8 mouse cellular contexts compared by ENCODE assay signal in the genomic region with DNA sequence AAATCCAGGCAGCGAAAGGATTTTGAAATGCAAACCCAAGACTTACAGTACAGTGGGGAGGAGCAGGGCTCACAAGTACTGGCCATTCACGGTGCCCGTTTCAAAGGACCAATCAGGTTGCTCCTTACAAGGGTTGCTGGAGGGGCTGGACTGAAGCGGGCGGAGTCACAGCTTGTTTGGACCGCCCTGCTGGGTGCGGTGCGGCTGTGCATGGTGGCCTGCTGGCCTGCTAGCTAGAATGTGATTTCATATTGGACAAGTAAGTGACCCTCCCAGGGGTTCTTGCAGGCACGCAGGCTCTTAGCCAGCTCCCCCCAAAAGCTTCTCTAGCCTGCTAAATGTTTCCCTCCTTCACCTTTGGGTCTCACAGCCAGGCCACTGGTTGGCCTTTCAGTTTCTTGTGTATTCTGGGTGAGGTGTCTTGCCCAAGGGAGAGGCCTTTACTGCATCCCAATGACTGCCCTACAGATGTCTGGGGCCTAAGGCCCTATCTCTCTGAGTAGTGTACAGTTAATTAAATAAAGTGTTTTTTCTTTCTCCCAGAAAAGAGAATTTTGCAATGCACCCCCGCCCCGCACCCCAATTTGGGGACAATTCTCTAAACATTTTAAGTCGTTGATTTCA. TPM values are rescaled to one million over a fixed set of nuclear protein-coding genes. Genes with fewer than 3 reads are reported as not detected.
A peak's percentile ranks its signal among the peaks of the same experiment; 100 is the strongest.
DNase-seq lines count a peak whose midpoint lies in the region; ATAC-seq and TF ChIP-seq lines count a peak whose summit lies in the region.

A gene (plus strand): TSS at position 175 of the 624 bp plus-strand sequence.

- no peaks in the 10 kb centered on the region for H3K9me3 ChIP-seq in E14TG2a.4 (ENCODE audit: low read length)
- H3K9me3 ChIP-seq in forebrain, embryonic 13.5 days (replicated peaks): no peaks in the 10 kb centered on the region
- H3K9me3 ChIP-seq in heart, postnatal 0 days (replicated peaks; ENCODE audit: control insufficient read depth, low read length): no peaks in the 10 kb centered on the region
- no peaks in the 10 kb centered on the region for H3K9me3 ChIP-seq in liver, embryonic 14.5 days (ENCODE audit: control insufficient read depth, low read length)
- H3K9me3 ChIP-seq in stomach, embryonic 15.5 days: no peaks in the 10 kb centered on the region

- DNase-seq in cerebellum, adult 11 months: peak; percentile 93
- DNase-seq in heart, postnatal 0 days (ENCODE audit: low spot score): peak; percentile 98
- peak; percentile 97 to 98 for DNase-seq in kidney, postnatal 36 days
- DNase-seq in liver, embryonic 14.5 days (ENCODE audit: low read depth in 3 of 3, low spot score in 3 of 3): peak; percentile 77 to 81 (median 80)
- peak; percentile 95 for DNase-seq in neural tube, embryonic 10.5 days (ENCODE audit: extremely low spot score, low spot score)

- H3K36me3 ChIP-seq in E14TG2a.4 (ENCODE audit: insufficient read depth, low read length): no peaks in the 10 kb centered on the region
- H3K36me3 ChIP-seq in forebrain, embryonic 13.5 days (ENCODE audit: poor library complexity, severe bottlenecking): no peaks in the 10 kb centered on the region
- no peaks in the 10 kb centered on the region for H3K36me3 ChIP-seq in heart, postnatal 0 days (replicated peaks; ENCODE audit: control insufficient read depth, insufficient read depth, low read length)
- no peaks in the 10 kb centered on the region for H3K36me3 ChIP-seq in liver, embryonic 14.5 days (replicated peaks; ENCODE audit: control insufficient read depth, insufficient read depth, low read depth)
- no peaks in the 10 kb centered on the region for H3K36me3 ChIP-seq in stomach, embryonic 15.5 days

- no peak for TF ChIP-seq EP300 in heart, postnatal 0 days (IDR thresholded peaks at IDR 0.05; ENCODE audit: low read depth)
- no peak for TF ChIP-seq EP300 in liver, embryonic 14.5 days (IDR thresholded peaks at IDR 0.05; ENCODE audit: low read depth)

- peak within 1 kb of the TSS; percentile 61 for H3K9ac ChIP-seq in forebrain, embryonic 13.5 days
- peak within 1 kb of the TSS; percentile 55 for H3K9ac ChIP-seq in heart, postnatal 0 days (replicated peaks; ENCODE audit: low read depth, low read length)
- no peak within 1 kb of the TSS for H3K9ac ChIP-seq in liver, embryonic 14.5 days (replicated peaks)
- H3K9ac ChIP-seq in stomach, embryonic 15.5 days: peak within 1 kb of the TSS; percentile 17; the same call in 1 of the 2 replicates

- peaks cover 15% of the 10 kb centered on the region for H3K4me1 ChIP-seq in E14TG2a.4 (replicated peaks; ENCODE audit: low read depth, low read length)
- H3K4me1 ChIP-seq in forebrain, embryonic 13.5 days: peaks cover 16% of the 10 kb centered on the region
- H3K4me1 ChIP-seq in heart, postnatal 0 days (ENCODE audit: control insufficient read depth, insufficient read depth): peaks cover 6% of the 10 kb centered on the region; the same call in 1 of the 2 replicates
- peaks cover 0 to 6% of the 10 kb centered on the region in 2 experiments; a peak in 2 of 4 replicates for H3K4me1 ChIP-seq in liver, embryonic 14.5 days (replicated peaks; ENCODE audit: control insufficient read depth in 2 of 2, insufficient read depth in 2 of 2, low read length in 1 of 2)
- H3K4me1 ChIP-seq in stomach, embryonic 15.5 days: peaks cover 6% of the 10 kb centered on the region; the same call in 1 of the 2 replicates

- no peak for TF ChIP-seq CTCF in E14TG2a.4 (conservative IDR thresholded peaks at IDR 0.05; ENCODE audit: low read length)
- peak; percentile 32 for TF ChIP-seq CTCF in heart, postnatal 0 days (IDR thresholded peaks at IDR 0.05; ENCODE audit: low read depth)
- 0 out of 2 replicates have a peak, but pooled peaks have one; percentile 17 for TF ChIP-seq CTCF in liver, embryonic 14.5 days (IDR thresholded peaks at IDR 0.05; ENCODE audit: low read depth)

- H3K4me2 ChIP-seq in forebrain, embryonic 13.5 days: peak within 1 kb of the TSS; percentile 60
- H3K4me2 ChIP-seq in heart, postnatal 0 days (ENCODE audit: low read depth, low read length): peak within 1 kb of the TSS; percentile 62
- peak within 1 kb of the TSS; percentile 63 for H3K4me2 ChIP-seq in liver, embryonic 14.5 days (ENCODE audit: low read depth)
- peak within 1 kb of the TSS; percentile 74 for H3K4me2 ChIP-seq in stomach, embryonic 15.5 days

- WGBS in forebrain, embryonic 13.5 days: 23% methylated on average over 12 of the region's 12 CpGs
- 23% methylated on average over 12 of the region's 12 CpGs for whole genome bisulfite sequencing in heart, postnatal 0 days
- WGBS in liver, embryonic 14.5 days (ENCODE audit: insufficient replicate concordance): 22% methylated on average over 12 of the region's 12 CpGs
- WGBS in stomach, embryonic 15.5 days: 22% methylated on average over 12 of the region's 12 CpGs

- H3K27me3 ChIP-seq in E14TG2a.4 (ENCODE audit: insufficient read depth, low read length): no peaks in the 10 kb centered on the region
- H3K27me3 ChIP-seq in forebrain, embryonic 13.5 days: no peaks in the 10 kb centered on the region
- no peaks in the 10 kb centered on the region for H3K27me3 ChIP-seq in heart, postnatal 0 days (ENCODE audit: control insufficient read depth, insufficient read depth, low read length)
- H3K27me3 ChIP-seq in liver, embryonic 14.5 days (ENCODE audit: control insufficient read depth, insufficient read depth, low read length): no peaks in the 10 kb centered on the region
- H3K27me3 ChIP-seq in stomach, embryonic 15.5 days (replicated peaks): no peaks in the 10 kb centered on the region

- peak; percentile 100 for ATAC-seq in forebrain, embryonic 13.5 days
- ATAC-seq in heart, postnatal 0 days (ENCODE audit: insufficient read depth, low read depth): peak; percentile 100
- ATAC-seq in liver, embryonic 14.5 days (ENCODE audit: insufficient read depth): peak; percentile 99
- ATAC-seq in stomach, embryonic 15.5 days (ENCODE audit: insufficient read depth, low FRiP score, low read depth): peak; percentile 99

- H3K27ac ChIP-seq in forebrain, embryonic 13.5 days: peak within 1 kb of the TSS; percentile 79
- H3K27ac ChIP-seq in heart, postnatal 0 days (ENCODE audit: low read depth): peak within 1 kb of the TSS; percentile 87
- no peak within 1 kb of the TSS for H3K27ac ChIP-seq in liver, embryonic 14.5 days
- H3K27ac ChIP-seq in stomach, embryonic 15.5 days: peak within 1 kb of the TSS; percentile 93

- peak within 1 kb of the TSS; percentile 81 for H3K4me3 ChIP-seq in E14TG2a.4 (replicated peaks; ENCODE audit: low read length)
- peak within 1 kb of the TSS; percentile 39 for H3K4me3 ChIP-seq in forebrain, embryonic 13.5 days
- H3K4me3 ChIP-seq in heart, postnatal 0 days (ENCODE audit: low read depth, low read length): peak within 1 kb of the TSS; percentile 50
- peak within 1 kb of the TSS; percentile 44 to 58 for H3K4me3 ChIP-seq in liver, embryonic 14.5 days (ENCODE audit: insufficient read depth in 1 of 2, low read depth in 2 of 2, low read length in 2 of 2)
- peak within 1 kb of the TSS; percentile 43 for H3K4me3 ChIP-seq in stomach, embryonic 15.5 days (replicated peaks)

RNA-seq across cellular contexts. Expression of the gene that starts here (rescaled TPM):
- polyA plus RNA-seq in forebrain, embryonic 13.5 days (2015; fragmentation: Nextera tagmentation; extraction: Ambion mirVana): 5.3 and 6.6 TPM in 2 replicates
- total RNA-seq in heart, postnatal 0 days (2014; rRNA removed; ENCODE audit: low replicate concordance): 2.7 and 7.8 TPM in 2 replicates
- 3.5 and 3.9 TPM in 2 replicates for polyA plus RNA-seq in heart, postnatal 0 days (2015; fragmentation: Nextera tagmentation; extraction: Ambion mirVana)
- polyA plus RNA-seq in liver, embryonic 14.5 days (2012; rRNA removed): 9.4 and 14.9 TPM in 2 replicates
- 19.3 and 21.5 TPM in 2 replicates for polyA plus RNA-seq in liver, embryonic 14.5 days (2014; fragmentation: Nextera tagmentation; extraction: Ambion mirVana)
- 10.6 and 10.9 TPM in 2 replicates for polyA plus RNA-seq in stomach, embryonic 15.5 days (2015; fragmentation: Nextera tagmentation; extraction: Ambion mirVana)
